Mouse (Mus musculus) CH12.LX (cell line): ENCODE measurements around the gene Rangrf. TPM values are rescaled to one million over a fixed set of nuclear protein-coding genes. Genes with fewer than 3 reads are reported as not detected.

Experiments
- DNase-seq: peaks from one replicate; pipeline ENCODE4 v3.0.0-alpha.2; 2013; ENCODE audit errors: extremely low read depth
- H3K27ac ChIP-seq: 2 replicates; pipeline ENCODE4 v1.5.1; 2012; ENCODE audit warnings: low read depth, mild to moderate bottlenecking, control low read depth, moderate library complexity; ENCODE audit not compliant: insufficient read depth
- H3K27me3 ChIP-seq: replicated peaks from 2 replicates; pipeline ENCODE3; 2012; ENCODE audit warnings: inconsistent platforms
- H3K36me3 ChIP-seq, 2 experiments: replicated peaks in 1 of 2; 2 replicates each; pipeline versions ENCODE3 to v1.6.1; 2012; ENCODE audit warnings: inconsistent platforms in 1 of 2, low read length in 1 of 2, mild to moderate bottlenecking in 1 of 2, mixed read lengths in 1 of 2, moderate library complexity in 1 of 2; ENCODE audit not compliant: control insufficient read depth in 1 of 2, insufficient read depth in 1 of 2
- H3K4me1 ChIP-seq, 2 experiments: 2 replicates each; pipeline ENCODE4 v1.6.1; 2012; ENCODE audit warnings: inconsistent platforms in 1 of 2, moderate library complexity in 1 of 2; ENCODE audit not compliant: insufficient read depth in 2 of 2, control insufficient read depth in 1 of 2
- H3K4me2 ChIP-seq: 2 replicates; pipeline ENCODE4 v1.6.1; 2012; ENCODE audit warnings: low read depth, mild to moderate bottlenecking, control low read depth; ENCODE audit not compliant: poor library complexity, insufficient read depth, severe bottlenecking
- H3K4me3 ChIP-seq, 3 experiments: fragments of 150-350 bp in 1 of 3; sonication (generic) in 1 of 3; replicated peaks in 1 of 3; 2 replicates each; pipeline versions ENCODE3 to v1.5.1; 2011 to 2012; ENCODE audit warnings: low read depth in 2 of 3, low read length in 2 of 3, mild to moderate bottlenecking in 2 of 3, moderate library complexity in 2 of 3, control low read depth in 1 of 3, improper control_type of control experiment in 1 of 3, inconsistent platforms in 1 of 3, mixed read lengths in 1 of 3; ENCODE audit not compliant: poor library complexity in 1 of 3
- H3K79me2 ChIP-seq: replicated peaks from 2 replicates; pipeline ENCODE4 v1.6.1; 2012; ENCODE audit warnings: mild to moderate bottlenecking, moderate library complexity; ENCODE audit not compliant: control insufficient read depth, poor library complexity, insufficient read depth, severe bottlenecking; ENCODE audit errors: extremely low read depth
- H3K9ac ChIP-seq: 2 replicates; pipeline ENCODE4 v1.6.1; 2012; ENCODE audit warnings: low read depth, mild to moderate bottlenecking, control low read depth, moderate library complexity; ENCODE audit not compliant: insufficient read depth
- H3K9me3 ChIP-seq: replicated peaks from 2 replicates; pipeline ENCODE3; 2012; ENCODE audit warnings: low read length, inconsistent platforms, mixed read lengths
- BHLHE40 ChIP-seq: IDR thresholded peaks from 2 replicates; pipeline ENCODE4 v1.6.1; 2011; ENCODE audit warnings: mild to moderate bottlenecking, low read depth, low read length, improper control_type of control experiment
- CHD1 ChIP-seq: IDR thresholded peaks from 2 replicates; pipeline ENCODE4 v1.6.1; 2012; ENCODE audit warnings: low read depth, low read length, improper control_type of control experiment, inconsistent platforms
- CHD2 ChIP-seq: IDR thresholded peaks from 2 replicates; pipeline ENCODE4 v1.6.1; 2011; ENCODE audit warnings: low read length, improper control_type of control experiment
- CTCF ChIP-seq, 2 experiments: IDR thresholded peaks in 1 of 2; conservative IDR thresholded peaks in 1 of 2; 2 replicates each; pipeline ENCODE4 v1.5.1; 2011 to 2012; ENCODE audit warnings: low read depth in 2 of 2, low read length in 2 of 2, improper control_type of control experiment in 1 of 2, inconsistent platforms in 1 of 2, mild to moderate bottlenecking in 1 of 2, moderate library complexity in 1 of 2
- E2F4 ChIP-seq: IDR thresholded peaks from 2 replicates; pipeline ENCODE4 v1.6.1; 2011; ENCODE audit warnings: low read depth, low read length, improper control_type of control experiment; ENCODE audit not compliant: insufficient replicate concordance
- ELF1 ChIP-seq: IDR thresholded peaks from 2 replicates; pipeline ENCODE4 v1.6.1; 2014; ENCODE audit warnings: low read depth, mild to moderate bottlenecking, inconsistent platforms, low read length, improper control_type of control experiment
- EP300 ChIP-seq: IDR thresholded peaks from 2 replicates; pipeline ENCODE4 v1.6.1; 2011; ENCODE audit warnings: low read length, improper control_type of control experiment
- ETS1 ChIP-seq: conservative IDR thresholded peaks from 2 replicates; pipeline ENCODE4 v1.6.1; 2012; ENCODE audit warnings: low read depth, mild to moderate bottlenecking, inconsistent platforms, low read length, improper control_type of control experiment, moderate library complexity
- GABPA ChIP-seq: IDR thresholded peaks from 2 replicates; pipeline ENCODE4 v1.6.1; 2012; ENCODE audit warnings: low read depth, low read length, improper control_type of control experiment, inconsistent platforms; ENCODE audit not compliant: insufficient replicate concordance
- HCFC1 ChIP-seq: IDR thresholded peaks from 2 replicates; pipeline ENCODE4 v1.6.1; 2012; ENCODE audit warnings: low read depth, mild to moderate bottlenecking, inconsistent platforms, low read length, improper control_type of control experiment
- IRF4 ChIP-seq: IDR thresholded peaks from 2 replicates; pipeline ENCODE4 v1.6.1; 2014; ENCODE audit warnings: low read depth, mild to moderate bottlenecking, inconsistent platforms, low read length, improper control_type of control experiment
- JUN ChIP-seq: IDR thresholded peaks from 2 replicates; pipeline ENCODE4 v1.6.1; 2011; ENCODE audit warnings: low read depth, mild to moderate bottlenecking, low read length, improper control_type of control experiment, moderate library complexity; ENCODE audit not compliant: insufficient read depth
- JUND ChIP-seq: conservative IDR thresholded peaks from 2 replicates; pipeline ENCODE4 v1.6.1; 2011; ENCODE audit warnings: low read depth, low read length, improper control_type of control experiment
- KAT2A ChIP-seq: IDR thresholded peaks from 2 replicates; pipeline ENCODE4 v1.6.1; 2012; ENCODE audit warnings: low read length, improper control_type of control experiment, inconsistent platforms; ENCODE audit not compliant: insufficient replicate concordance
- MAFK ChIP-seq: IDR thresholded peaks from 2 replicates; pipeline ENCODE4 v1.6.1; 2011; ENCODE audit warnings: low read length, improper control_type of control experiment; ENCODE audit not compliant: insufficient replicate concordance
- MAX ChIP-seq: IDR thresholded peaks from 2 replicates; pipeline ENCODE4 v1.6.1; 2011; ENCODE audit warnings: low read length, improper control_type of control experiment
- MAZ ChIP-seq: IDR thresholded peaks from 2 replicates; pipeline ENCODE4 v1.6.1; 2012; ENCODE audit warnings: low read depth, mild to moderate bottlenecking, inconsistent platforms, low read length, improper control_type of control experiment, moderate library complexity
- MEF2A ChIP-seq: IDR thresholded peaks from 2 replicates; pipeline ENCODE4 v1.6.1; 2014; ENCODE audit warnings: low read depth, mild to moderate bottlenecking, inconsistent platforms, low read length, improper control_type of control experiment, borderline replicate concordance
- MXI1 ChIP-seq: IDR thresholded peaks from 2 replicates; pipeline ENCODE4 v1.6.1; 2011; ENCODE audit warnings: mild to moderate bottlenecking, low read depth, low read length, improper control_type of control experiment
- MYC ChIP-seq: IDR thresholded peaks from 2 replicates; pipeline ENCODE4 v1.6.1; 2011; ENCODE audit warnings: low read depth, mild to moderate bottlenecking, improper control_type of control experiment, low read length
- NELFE ChIP-seq: IDR thresholded peaks from 2 replicates; pipeline ENCODE4 v1.6.1; 2011; ENCODE audit warnings: low read depth, low read length, improper control_type of control experiment
- NRF1 ChIP-seq: IDR thresholded peaks from 2 replicates; pipeline ENCODE4 v1.6.1; 2014; ENCODE audit warnings: low read depth, mild to moderate bottlenecking, inconsistent platforms, low read length, improper control_type of control experiment, moderate library complexity
- PAX5 ChIP-seq: IDR thresholded peaks from 2 replicates; pipeline ENCODE4 v1.6.1; 2012; ENCODE audit warnings: low read length, inconsistent platforms, mixed read lengths
- POLR2A ChIP-seq: IDR thresholded peaks from 2 replicates; pipeline ENCODE4 v1.6.1; 2011; ENCODE audit warnings: low read depth, mild to moderate bottlenecking, improper control_type of control experiment, low read length
- POLR2AphosphoS2 ChIP-seq: IDR thresholded peaks from 2 replicates; pipeline ENCODE4 v1.6.1; 2011; ENCODE audit warnings: low read depth, low read length, improper control_type of control experiment
- RAD21 ChIP-seq: IDR thresholded peaks from 2 replicates; pipeline ENCODE4 v1.6.1; 2011; ENCODE audit warnings: low read depth, mild to moderate bottlenecking, low read length, improper control_type of control experiment, moderate library complexity
- RCOR1 ChIP-seq: conservative IDR thresholded peaks from 2 replicates; pipeline ENCODE4 v1.6.1; 2012; ENCODE audit warnings: low read depth, mild to moderate bottlenecking, inconsistent platforms, low read length, improper control_type of control experiment
- SIN3A ChIP-seq: IDR thresholded peaks from 2 replicates; pipeline ENCODE4 v1.6.1; 2012; ENCODE audit warnings: low read length, improper control_type of control experiment, inconsistent platforms
- SMC3 ChIP-seq: IDR thresholded peaks from 2 replicates; pipeline ENCODE4 v1.6.1; 2011; ENCODE audit warnings: low read depth, low read length, improper control_type of control experiment
- TBP ChIP-seq: conservative IDR thresholded peaks from 2 replicates; pipeline ENCODE4 v1.6.1; 2011; ENCODE audit warnings: low read depth, low read length, improper control_type of control experiment
- TCF12 ChIP-seq: IDR thresholded peaks from 2 replicates; pipeline ENCODE4 v1.6.1; 2014; ENCODE audit warnings: low read depth, mild to moderate bottlenecking, inconsistent platforms, low read length, improper control_type of control experiment
- UBTF ChIP-seq: IDR thresholded peaks from 2 replicates; pipeline ENCODE4 v1.6.1; 2012; ENCODE audit warnings: low read depth, mild to moderate bottlenecking, inconsistent platforms, low read length, improper control_type of control experiment, moderate library complexity
- USF1 ChIP-seq: IDR thresholded peaks from 2 replicates; pipeline ENCODE4 v1.6.1; 2014; ENCODE audit warnings: low read depth, mild to moderate bottlenecking, inconsistent platforms, low read length, improper control_type of control experiment
- USF2 ChIP-seq: conservative IDR thresholded peaks from 2 replicates; pipeline ENCODE4 v1.6.1; 2011; ENCODE audit warnings: low read depth, low read length, improper control_type of control experiment
- ZC3H11A ChIP-seq: IDR thresholded peaks from 2 replicates; pipeline ENCODE4 v1.6.1; 2012; ENCODE audit warnings: low read depth, mild to moderate bottlenecking, inconsistent platforms, low read length, improper control_type of control experiment
- ZKSCAN1 ChIP-seq: IDR thresholded peaks from 2 replicates; pipeline ENCODE4 v1.6.1; 2012; ENCODE audit warnings: low read depth, inconsistent platforms, low read length, improper control_type of control experiment, borderline replicate concordance
- ZMIZ1 ChIP-seq: IDR thresholded peaks from 2 replicates; pipeline ENCODE4 v1.6.1; 2012; ENCODE audit warnings: low read depth, mild to moderate bottlenecking, inconsistent platforms, low read length, improper control_type of control experiment
- ZNF384 ChIP-seq: IDR thresholded peaks from 2 replicates; pipeline ENCODE4 v1.6.1; 2012; ENCODE audit warnings: low read depth, low read length, improper control_type of control experiment, inconsistent platforms
- dilution Hi-C: fragments of 300-500 bp; cut with MboI; formaldehyde crosslinking; loops from 2 replicates; pipeline ENCODE4 v1.14.3; 2020; ENCODE audit warnings: low sequenced_read_pairs; ENCODE audit not compliant: extremely low pct_unique_long_range_greater_than_20kb, extremely low pct_ligation_motif_present
- in situ Hi-C: fragments of 300-500 bp; cut with MboI; formaldehyde crosslinking; loops from 3 replicates; pipeline ENCODE4 v1.14.3; 2019; ENCODE audit warnings: low sequenced_read_pairs, low pct_ligation_motif_present, low pct_unique_long_range_greater_than_20kb, mixed read lengths
- polyA plus RNA-seq: library from polyadenylated mRNA; unstranded; fragments of >175 nt; gene quantifications from 2 replicates; pipeline ENCODE4 v1.2.1, GENCODE M21; 2012; ENCODE audit warnings: low read depth; ENCODE audit not compliant: insufficient read length
- total RNA-seq, 2 experiments: library from RNA; depleted of rRNA; stranded (reverse); fragments of 300-350 nt in 1 of 2; fragments of >200 nt in 1 of 2; gene quantifications; 2 replicates each; pipeline ENCODE4 v1.2.3; 2012 to 2014

Rangrf gene
- total and polyA plus RNA-seq, 3 experiments, result 106 to 158 (median 111) TPM

DNA sequence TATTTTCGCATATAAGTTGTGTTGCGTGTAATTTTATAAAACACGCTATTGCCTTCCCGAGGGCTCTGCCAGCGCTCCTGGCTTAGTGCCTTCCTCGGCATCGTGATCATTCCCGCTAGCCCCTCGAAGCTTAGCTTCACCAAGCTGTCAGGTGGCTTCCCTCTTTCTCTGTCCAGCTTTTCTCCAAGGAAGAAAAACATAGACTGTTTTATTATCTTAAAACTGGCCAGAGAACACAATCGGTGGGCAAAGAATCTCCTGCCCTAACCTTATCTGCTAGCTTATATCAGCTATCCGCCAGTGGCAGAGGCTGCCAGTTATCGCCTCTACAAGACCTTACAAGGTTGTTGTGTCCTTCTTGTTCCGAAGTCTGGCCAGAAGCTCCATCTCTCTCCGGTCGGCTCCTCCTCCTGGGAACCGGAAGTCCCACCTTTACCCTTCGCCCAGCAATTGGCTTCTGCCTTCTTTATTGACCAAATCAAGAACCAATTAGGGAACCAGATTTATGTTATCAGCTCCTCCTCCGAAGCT, 37.2 kb upstream of the Rangrf start:
- TF ChIP-seq ZMIZ1 (no peak; the same call in 1 of the 2 replicates), POLR2AphosphoS2 (peak; percentile 86; the same call in 1 of the 2 replicates), NRF1 (no peak), TCF12 (peak; percentile 84), ELF1 (peak; percentile 83), MAX (peak; percentile 17; the same call in 1 of the 2 replicates), PAX5 (no peak), IRF4 (no peak), GABPA (no peak), JUND (no peak), ETS1 (no peak), POLR2A (peak; percentile 96), RCOR1 (no peak), NELFE (peak; percentile 89), SMC3 (no peak), E2F4 (no peak), BHLHE40 (no peak), RAD21 (no peak), ZC3H11A (no peak), HCFC1 (peak; percentile 59), MXI1 (peak; percentile 47; the same call in 1 of the 2 replicates), UBTF (no peak), MYC (0 out of 2 replicates have a peak, but pooled peaks have one; percentile 7), TBP (peak; percentile 95), MEF2A (no peak), ZNF384 (no peak), JUN (no peak), ZKSCAN1 (no peak), CHD2 (peak; percentile 77), CHD1 (0 out of 2 replicates have a peak, but pooled peaks have one; percentile 11), KAT2A (no peak), MAZ (no peak), USF1 (no peak), USF2 (no peak), MAFK (no peak), CTCF (conservative IDR thresholded peaks at IDR 0.05 in 1 of 2, IDR thresholded peaks at IDR 0.05 in 1 of 2; ENCODE audit: low read depth in 2 of 2, low read length in 2 of 2) (no peak), EP300 (no peak), SIN3A (peak; percentile 88)
- TF ChIP-seq, all 38 proteins: peak for 13
- Histone ChIP-seq H3K9ac (peak overlapping the region; percentile 93), H3K27ac (peak overlapping the region; percentile 92), H3K27me3 (no peaks in the 10 kb centered on the region), H3K9me3 (no peaks in the 10 kb centered on the region), H3K36me3 (peaks cover 0 to 2% of the 10 kb centered on the region in 2 experiments), H3K4me2 (peak overlapping the region; percentile 93), H3K4me1 (peaks cover 5 to 27% of the 10 kb centered on the region in 2 experiments), H3K4me3 (peak overlapping the region; percentile 63 to 73 (median 69)), H3K79me2 (peaks cover 19% of the 10 kb centered on the region)
- in situ Hi-C loops, result no loop called here
- dilution Hi-C loops, result no loop called here
- DNase-seq, result peak; percentile 96
